Mouse (Mus musculus) C2C12 (cell line): Measurements from ENCODE around the gene Ormdl1.

ENCODE experiments used
- CTCF ChIP-seq: IDR thresholded peaks from one replicate; pipeline ENCODE4 v1.5.1; 2011; ENCODE audit not compliant: control insufficient read depth, insufficient read depth, insufficient read length
- MAX ChIP-seq: IDR thresholded peaks from one replicate; pipeline ENCODE4 v1.6.1; 2011; ENCODE audit warnings: mild to moderate bottlenecking, control low read depth
- MYOD1 ChIP-seq: IDR thresholded peaks from one replicate; pipeline ENCODE4 v1.6.1; 2011; ENCODE audit warnings: low read depth; ENCODE audit not compliant: control insufficient read depth, insufficient read length
- MYOG ChIP-seq: IDR thresholded peaks from one replicate; pipeline ENCODE4 v1.6.1; 2011; ENCODE audit not compliant: control insufficient read depth, insufficient read length; ENCODE audit errors: extremely low read depth

DNA sequence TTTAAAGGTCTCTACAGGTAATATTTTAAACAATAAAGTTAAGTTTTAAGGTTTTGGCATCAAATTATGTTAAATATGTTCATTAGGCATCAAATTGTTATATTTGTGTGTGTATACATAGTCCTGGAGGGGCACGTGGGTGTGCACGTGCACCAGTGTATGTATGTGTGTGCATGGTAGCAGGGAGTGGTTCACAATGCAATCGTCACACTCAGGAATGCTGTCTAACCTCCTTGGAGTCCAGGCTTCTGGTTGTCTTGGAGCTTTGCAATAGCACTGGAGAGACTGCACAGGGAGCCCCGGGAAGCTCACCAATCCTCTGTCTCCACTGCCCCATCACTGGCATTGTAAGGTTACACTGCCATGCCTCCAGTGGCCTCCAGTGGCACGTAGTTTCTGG, 26.4 kb downstream of the Ormdl1 start:
- TF ChIP-seq MAX (no peak), CTCF (no peak), MYOG (no peak), MYOD1 (no peak)
